Mouse (Mus musculus) lung, embryonic 15.5 days (tissue): Measurements from ENCODE around the gene Gm4871. TPM values are rescaled to one million over a fixed set of nuclear protein-coding genes. Genes with fewer than 3 reads are reported as not detected.
"Not testable (repeated sequence)": the region's sequence is repeated elsewhere in the genome, so short reads cannot be mapped to it uniquely, and the experiment has no call there.

Experiments used
- ATAC-seq: fragments of 200-750 bp; cut with Nextera tagmentation; 2 replicates; pipeline ENCODE4 v1.8.0; 2017; ENCODE audit warnings: moderate number of reproducible peaks, borderline replicate concordance; ENCODE audit not compliant: low FRiP score, low TSS enrichment; ENCODE audit errors: extremely low read depth
- H3K27ac ChIP-seq: fragments of 300-500 bp; sonication (generic); 2 replicates; pipeline ENCODE4 v1.5.1; 2015; ENCODE audit warnings: moderate library complexity, mild to moderate bottlenecking, inconsistent platforms
- H3K27me3 ChIP-seq: fragments of 300-500 bp; sonication (generic); 2 replicates; pipeline ENCODE4 v1.6.1; 2015; ENCODE audit warnings: inconsistent platforms
- H3K36me3 ChIP-seq: fragments of 300-500 bp; sonication (generic); 2 replicates; pipeline ENCODE4 v1.6.1; 2015; ENCODE audit warnings: inconsistent platforms
- H3K4me1 ChIP-seq: fragments of 300-500 bp; sonication (generic); 2 replicates; pipeline ENCODE4 v1.6.1; 2015; ENCODE audit warnings: inconsistent platforms
- H3K4me2 ChIP-seq: fragments of 300-500 bp; sonication (generic); 2 replicates; pipeline ENCODE4 v1.6.1; 2015; ENCODE audit warnings: inconsistent platforms, mild to moderate bottlenecking, moderate library complexity
- H3K4me3 ChIP-seq: fragments of 300-500 bp; sonication (generic); 2 replicates; pipeline ENCODE4 v1.5.1; 2015; ENCODE audit warnings: mild to moderate bottlenecking, inconsistent platforms
- H3K9ac ChIP-seq: fragments of 300-500 bp; sonication (generic); 2 replicates; pipeline ENCODE4 v1.6.1; 2015; ENCODE audit warnings: inconsistent platforms
- H3K9me3 ChIP-seq: fragments of 300-500 bp; sonication (generic); 2 replicates; pipeline ENCODE4 v1.6.1; 2016; ENCODE audit warnings: inconsistent platforms
- WGBS: fragments of 180-500 bp; shearing (Covaris S2); methylation state at CpG from one replicate; pipeline ENCODE4 v1.1.7; 2015; 5-methylcytosine and 5-hydroxymethylcytosine counted together
- polyA plus RNA-seq: library from polyadenylated mRNA; unstranded; fragments of >200 nt; fragmentation: Nextera tagmentation; extraction: Ambion mirVana; gene quantifications from 2 replicates; pipeline ENCODE4 v1.2.1, GENCODE M21; 2015

The Gm4871 gene
- polyA plus RNA-seq, 1 experiment from 2014 or later = not detected

DNA sequence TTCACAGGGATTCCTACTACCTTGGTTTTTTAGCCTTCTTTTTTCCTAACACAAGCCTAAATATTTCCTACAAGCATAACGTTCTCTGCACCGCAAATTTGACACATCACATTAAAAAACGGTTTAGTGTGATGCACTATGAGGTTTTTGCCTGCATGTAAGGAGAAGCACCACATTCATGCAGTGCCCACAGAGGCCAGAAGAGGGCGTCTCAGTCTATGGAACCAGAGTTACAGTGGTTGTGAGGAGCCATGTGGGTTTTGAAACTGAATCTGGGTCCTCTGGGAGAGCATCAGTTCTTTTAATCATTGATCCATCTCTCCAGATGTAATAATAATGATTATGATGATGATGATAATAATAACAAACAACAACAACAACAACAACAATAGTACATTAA, 9.1 kb upstream of the Gm4871 start:
- H3K36me3 ChIP-seq = no peaks in the 10 kb centered on the region
- 46% methylated on average over 4 of the region's 4 CpGs for WGBS
- H3K4me1 ChIP-seq = no peaks in the 10 kb centered on the region
- no peak overlapping the region for H3K9ac ChIP-seq
- H3K9me3 ChIP-seq = no peaks in the 10 kb centered on the region
- H3K4me2 ChIP-seq = no peak overlapping the region
- no peak overlapping the region for H3K27ac ChIP-seq
- no peak overlapping the region for H3K4me3 ChIP-seq
- no peak for ATAC-seq
- H3K27me3 ChIP-seq = no peaks in the 10 kb centered on the region

- WGBS = 79% methylated on average over 1 of the region's 1 CpGs
- H3K36me3 ChIP-seq, H3K4me2 ChIP-seq, H3K4me1 ChIP-seq, H3K27ac ChIP-seq, H3K27me3 ChIP-seq, H3K4me3 ChIP-seq, H3K9me3 ChIP-seq, ATAC-seq, H3K9ac ChIP-seq: not testable (repeated sequence)
Observed at GRCm38 (mm10) chr5:145030476-145030875, 2.1 kb downstream of the Gm4871 start.

- H3K27ac ChIP-seq, H3K4me3 ChIP-seq, H3K4me1 ChIP-seq, ATAC-seq, H3K27me3 ChIP-seq, H3K9ac ChIP-seq, H3K4me2 ChIP-seq, H3K36me3 ChIP-seq, H3K9me3 ChIP-seq: not testable (repeated sequence)
- 3% methylated on average over 1 of the region's 1 CpGs for WGBS
Observed at GRCm38 (mm10) chr5:145020712-145021111, 11.8 kb downstream of the Gm4871 start.

- not testable (repeated sequence) for H3K27me3 ChIP-seq, H3K9ac ChIP-seq, H3K9me3 ChIP-seq, ATAC-seq, H3K4me2 ChIP-seq, H3K27ac ChIP-seq, H3K4me3 ChIP-seq, H3K36me3 ChIP-seq, H3K4me1 ChIP-seq
- WGBS = 17% methylated on average over 1 of the region's 1 CpGs
Observed at GRCm38 (mm10) chr5:145020254-145020653, 12.3 kb downstream of the Gm4871 start.

DNA sequence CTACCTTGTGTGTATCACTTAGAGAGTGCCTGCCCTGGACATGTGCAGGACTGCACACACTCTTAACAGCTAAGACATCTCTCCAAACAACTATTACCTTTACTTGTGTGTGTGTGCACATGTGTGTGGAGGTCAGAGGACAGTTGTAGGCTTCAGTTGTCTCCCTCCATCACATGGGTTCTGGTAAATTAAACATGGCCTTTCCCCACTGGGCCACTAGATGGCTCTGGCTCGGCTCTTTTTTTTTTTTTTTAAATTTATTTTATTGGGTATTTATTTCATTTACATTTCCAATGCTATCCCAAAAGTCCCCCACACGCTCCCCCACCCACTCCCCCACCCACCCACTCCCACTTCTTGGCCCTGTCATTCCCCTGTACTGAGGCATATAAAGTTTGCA, 15.8 kb downstream of the Gm4871 start:
- H3K4me1 ChIP-seq, H3K9ac ChIP-seq, H3K27me3 ChIP-seq, H3K36me3 ChIP-seq, ATAC-seq, H3K27ac ChIP-seq, H3K9me3 ChIP-seq, H3K4me2 ChIP-seq, H3K4me3 ChIP-seq: not testable (repeated sequence)
- WGBS = 26% methylated on average over 2 of the region's 2 CpGs

- H3K36me3 ChIP-seq = no peaks in the 10 kb centered on the region
- no peak overlapping the region for H3K9ac ChIP-seq
- no peak overlapping the region for H3K4me2 ChIP-seq
- 91% methylated on average over 1 of the region's 1 CpGs for WGBS
- H3K4me3 ChIP-seq = no peak overlapping the region
- H3K9me3 ChIP-seq = no peaks in the 10 kb centered on the region
- H3K27me3 ChIP-seq = no peaks in the 10 kb centered on the region
- H3K4me1 ChIP-seq = no peaks in the 10 kb centered on the region
- H3K27ac ChIP-seq = no peak overlapping the region
- ATAC-seq = no peak
Observed at GRCm38 (mm10) chr5:145014278-145014677, 18.3 kb downstream of the Gm4871 start.

GRCm38 (mm10) chr5:145008878-145009659, 23.5 kb downstream of the Gm4871 start:
- Histone ChIP-seq H3K4me2 (no peak overlapping the region), H3K4me3 (no peak overlapping the region), H3K27ac (no peak overlapping the region), H3K4me1 (0 out of 2 replicates have a peak, but pooled peaks cover 3% of the 10 kb centered on the region), H3K36me3 (no peaks in the 10 kb centered on the region), H3K27me3 (no peaks in the 10 kb centered on the region), H3K9me3 (no peaks in the 10 kb centered on the region), H3K9ac (no peak overlapping the region)
- no peak for ATAC-seq
- WGBS = 85% methylated on average over 15 of the region's 15 CpGs

- no peak overlapping the region for H3K4me2 ChIP-seq
- no peaks in the 10 kb centered on the region for H3K36me3 ChIP-seq
- ATAC-seq = no peak
- no peak overlapping the region for H3K27ac ChIP-seq
- H3K4me1 ChIP-seq = 0 out of 2 replicates have a peak, but pooled peaks cover 3% of the 10 kb centered on the region
- no peaks in the 10 kb centered on the region for H3K9me3 ChIP-seq
- H3K27me3 ChIP-seq = no peaks in the 10 kb centered on the region
- H3K9ac ChIP-seq = no peak overlapping the region
- 62% methylated on average over 6 of the region's 6 CpGs for WGBS
- no peak overlapping the region for H3K4me3 ChIP-seq
Observed at GRCm38 (mm10) chr5:145005596-145005995, 27.0 kb downstream of the Gm4871 start.

DNA sequence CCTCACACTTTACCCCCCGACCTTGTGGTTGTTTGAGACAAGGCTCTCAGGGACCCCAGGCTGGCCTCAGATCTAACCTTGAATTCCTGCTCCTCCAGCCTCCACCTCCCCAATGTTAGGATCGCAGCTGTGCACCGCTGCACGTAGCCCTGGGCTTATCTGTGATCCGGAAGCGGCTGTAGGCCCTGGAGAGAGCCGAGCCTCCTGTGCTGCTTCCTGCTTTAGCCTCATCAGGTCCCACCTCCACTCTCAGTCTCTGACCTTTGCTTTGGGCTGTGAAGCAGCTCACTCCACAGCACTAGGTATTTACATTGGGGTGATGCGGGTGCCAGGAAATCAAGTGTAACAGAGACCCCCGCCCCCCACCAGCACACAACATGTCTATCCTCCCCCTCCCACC, 28.1 kb downstream of the Gm4871 start:
- Histone ChIP-seq H3K4me3 (no peak overlapping the region), H3K36me3 (no peaks in the 10 kb centered on the region), H3K4me2 (no peak overlapping the region), H3K27ac (no peak overlapping the region), H3K9ac (no peak overlapping the region), H3K27me3 (no peaks in the 10 kb centered on the region), H3K9me3 (no peaks in the 10 kb centered on the region), H3K4me1 (0 out of 2 replicates have a peak, but pooled peaks cover 3% of the 10 kb centered on the region)
- 49% methylated on average over 9 of the region's 9 CpGs for WGBS
- peak; percentile 39; the same call in 1 of the 2 replicates for ATAC-seq

- H3K4me3 ChIP-seq = no peak overlapping the region
- 81% methylated on average over 3 of the region's 3 CpGs for WGBS
- H3K36me3 ChIP-seq = no peaks in the 10 kb centered on the region
- no peak overlapping the region for H3K9ac ChIP-seq
- no peaks in the 10 kb centered on the region for H3K27me3 ChIP-seq
- H3K4me1 ChIP-seq = 0 out of 2 replicates have a peak, but pooled peaks cover 3% of the 10 kb centered on the region
- H3K27ac ChIP-seq = no peak overlapping the region
- ATAC-seq = no peak
- no peaks in the 10 kb centered on the region for H3K9me3 ChIP-seq
- no peak overlapping the region for H3K4me2 ChIP-seq
Observed at GRCm38 (mm10) chr5:145003362-145003761, 29.2 kb downstream of the Gm4871 start.

DNA sequence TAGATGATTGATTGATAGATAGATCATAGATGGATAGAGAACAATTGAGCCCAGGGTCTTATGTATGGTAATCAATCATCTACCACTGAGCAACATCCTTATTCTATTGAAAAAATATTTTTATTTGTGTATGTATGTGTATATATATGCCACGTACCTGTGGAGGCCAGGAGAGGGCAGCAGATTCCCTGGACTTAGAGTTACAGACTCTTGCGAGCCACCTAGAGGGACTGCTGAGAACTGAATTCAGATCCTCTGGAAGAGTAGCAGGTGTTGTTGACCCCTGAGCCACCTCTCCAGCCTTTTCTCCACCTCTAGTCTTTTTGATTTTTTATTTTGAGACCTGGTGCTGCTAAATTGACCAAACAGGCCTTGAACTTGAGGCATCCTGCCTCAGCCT, 34.1 kb downstream of the Gm4871 start:
- ATAC-seq = no peak
- Histone ChIP-seq H3K9me3 (no peaks in the 10 kb centered on the region), H3K27ac (no peak overlapping the region), H3K36me3 (no peaks in the 10 kb centered on the region), H3K4me3 (no peak overlapping the region), H3K27me3 (no peaks in the 10 kb centered on the region), H3K4me2 (no peak overlapping the region), H3K9ac (no peak overlapping the region), H3K4me1 (no peaks in the 10 kb centered on the region)
- 32% methylated on average over 2 of the region's 2 CpGs for WGBS

DNA sequence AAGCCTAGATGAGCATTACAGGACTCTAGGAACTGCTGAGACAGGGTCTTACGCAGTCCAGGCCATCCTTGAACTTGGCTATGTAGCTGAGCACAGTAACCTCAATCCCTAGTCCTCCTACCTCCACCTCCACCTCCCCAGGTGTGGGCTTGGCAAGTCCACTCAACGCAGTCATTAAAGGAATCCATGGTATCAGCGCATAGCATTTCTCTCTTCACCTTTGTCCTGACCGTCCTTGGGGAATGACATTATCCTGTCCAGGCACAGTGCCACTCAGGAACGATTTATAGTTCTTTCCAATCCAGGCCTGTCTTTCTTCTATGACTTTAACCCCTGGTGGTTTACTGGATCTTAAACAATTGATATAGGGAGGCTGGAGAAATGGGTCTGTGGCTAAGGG, 42.1 kb downstream of the Gm4871 start:
- no peak overlapping the region for H3K4me3 ChIP-seq
- no peak overlapping the region for H3K27ac ChIP-seq
- no peak overlapping the region for H3K9ac ChIP-seq
- no peaks in the 10 kb centered on the region for H3K27me3 ChIP-seq
- WGBS = 74% methylated on average over 5 of the region's 5 CpGs
- no peak overlapping the region for H3K4me2 ChIP-seq
- H3K9me3 ChIP-seq = no peaks in the 10 kb centered on the region
- no peaks in the 10 kb centered on the region for H3K36me3 ChIP-seq
- ATAC-seq = no peak
- peaks cover 4% of the 10 kb centered on the region; the same call in 1 of the 2 replicates for H3K4me1 ChIP-seq
